Mouse (Mus musculus) thymus, postnatal 25 days (tissue): Measurements from ENCODE around the gene Tm9sf2.
A peak's percentile ranks its signal among the peaks of the same experiment; 100 is the strongest.
"Not testable (repeated sequence)": the region's sequence is repeated elsewhere in the genome, so short reads cannot be mapped to it uniquely, and the experiment has no call there.

Source experiments
- DNase-seq: peaks from one replicate; pipeline ENCODE4 v3.0.0; 2022

Gene Tm9sf2

GRCm38 (mm10) chr14:122101890-122102289, 4.9 kb upstream of the Tm9sf2 start:
- not testable (repeated sequence) for DNase-seq

GRCm38 (mm10) chr14:122104881-122105280, 2.0 kb upstream of the Tm9sf2 start:
- DNase-seq = peak; percentile 96

GRCm38 (mm10) chr14:122105391-122106285, 1.2 kb upstream of the Tm9sf2 start:
- DNase-seq = no peak

GRCm38 (mm10) chr14:122107481-122108214, 810 bp downstream of the Tm9sf2 start:
- DNase-seq = no peak

- no peak for DNase-seq
Measured at GRCm38 (mm10) chr14:122111681-122112080, 4.8 kb downstream of the Tm9sf2 start.

GRCm38 (mm10) chr14:122112311-122112710, 5.5 kb downstream of the Tm9sf2 start:
- no peak for DNase-seq

- DNase-seq = no peak
Measured at GRCm38 (mm10) chr14:122116200-122116599, 9.4 kb downstream of the Tm9sf2 start.

GRCm38 (mm10) chr14:122130111-122130797, 23.4 kb downstream of the Tm9sf2 start:
- DNase-seq = peak; percentile 34

- DNase-seq = no peak
Measured at GRCm38 (mm10) chr14:122131644-122132043, 24.8 kb downstream of the Tm9sf2 start.

GRCm38 (mm10) chr14:122136368-122136928, 29.6 kb downstream of the Tm9sf2 start:
- DNase-seq = no peak

GRCm38 (mm10) chr14:122137234-122137633, 30.4 kb downstream of the Tm9sf2 start:
- no peak for DNase-seq

- DNase-seq = no peak
Measured at GRCm38 (mm10) chr14:122140126-122140525, 33.3 kb downstream of the Tm9sf2 start.

GRCm38 (mm10) chr14:122143585-122144269, 36.9 kb downstream of the Tm9sf2 start:
- DNase-seq = no peak

- no peak for DNase-seq
Measured at GRCm38 (mm10) chr14:122145374-122145773, 38.5 kb downstream of the Tm9sf2 start.

GRCm38 (mm10) chr14:122150616-122151015, 43.8 kb downstream of the Tm9sf2 start:
- DNase-seq = no peak

- no peak for DNase-seq
Measured at GRCm38 (mm10) chr14:122157738-122158137, 50.9 kb downstream of the Tm9sf2 start.

GRCm38 (mm10) chr14:122160916-122161315, 54.1 kb downstream of the Tm9sf2 start:
- no peak for DNase-seq

- no peak for DNase-seq
Measured at GRCm38 (mm10) chr14:122168912-122169311, 62.1 kb downstream of the Tm9sf2 start.

GRCm38 (mm10) chr14:122170202-122170781, 63.5 kb downstream of the Tm9sf2 start:
- no peak for DNase-seq

- no peak for DNase-seq
Measured at GRCm38 (mm10) chr14:122171031-122171430, 64.2 kb downstream of the Tm9sf2 start.

- no peak for DNase-seq
Measured at GRCm38 (mm10) chr14:122176263-122176798, 69.5 kb downstream of the Tm9sf2 start.

- no peak for DNase-seq
Measured at GRCm38 (mm10) chr14:122179262-122179661, 72.4 kb downstream of the Tm9sf2 start.
